Mouse (Mus musculus) bone marrow macrophage, adult 2 months (primary cell): ENCODE results near the gene Ccdc97.

Experiments
- CTCF ChIP-seq: IDR thresholded peaks from 2 replicates; pipeline ENCODE4 v1.5.1; 2012; ENCODE audit warnings: low read depth, mild to moderate bottlenecking, low read length, moderate library complexity
- POLR2A ChIP-seq: IDR thresholded peaks from 2 replicates; pipeline ENCODE4 v1.6.1; 2012; ENCODE audit warnings: mild to moderate bottlenecking, low read depth, low read length, borderline replicate concordance

DNA sequence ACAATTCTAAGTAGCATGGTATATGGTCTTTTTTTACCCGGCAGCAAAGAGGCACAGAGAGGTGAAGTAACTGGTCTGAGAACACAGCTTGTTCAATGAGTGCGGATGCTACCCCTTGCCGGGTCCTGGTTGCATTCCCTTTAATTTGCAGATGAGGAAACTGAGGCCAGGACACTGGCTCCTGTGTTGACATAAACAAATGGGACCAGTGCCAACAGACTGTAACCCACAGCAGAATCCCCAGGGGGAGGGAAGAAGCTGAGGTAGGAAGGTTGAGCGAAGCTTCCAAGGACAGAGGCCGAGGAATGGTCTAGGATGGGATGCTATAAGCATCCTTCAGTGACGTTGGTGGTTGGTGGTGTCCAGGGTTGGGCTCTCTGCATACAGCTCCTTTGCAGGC lies 43.5 kb downstream of the Ccdc97 start:
- TF ChIP-seq CTCF: no peak
- TF ChIP-seq POLR2A: no peak
